Mouse (Mus musculus): ENCODE results near the gene Lancl2. TPM values are rescaled to one million over a fixed set of nuclear protein-coding genes. Genes with fewer than 3 reads are reported as not detected.

Lancl2 gene
- total RNA-seq, 4 experiments from 2014 or later = 12.5 to 14.7 (median 13.5) TPM

GRCm38 (mm10) chr6:57767112-57767868 is 65.0 kb downstream of the Lancl2 start:
- no peak for DNase-seq (ENCODE audit: low spot score)

- no peak for DNase-seq (ENCODE audit: low spot score)
These were observed 66.7 kb downstream of the Lancl2 start for GRCm38 (mm10) chr6:57768948-57769525.

GRCm38 (mm10) chr6:57770467-57771190 is 68.3 kb downstream of the Lancl2 start:
- no peak for DNase-seq (ENCODE audit: low spot score)

GRCm38 (mm10) chr6:57773792-57774191 is 71.5 kb downstream of the Lancl2 start:
- no peak for DNase-seq (ENCODE audit: low spot score)

- DNase-seq (ENCODE audit: low spot score) = no peak
These were observed 78.0 kb downstream of the Lancl2 start for GRCm38 (mm10) chr6:57780359-57780758.

GRCm38 (mm10) chr6:57782658-57783057 is 80.3 kb downstream of the Lancl2 start:
- DNase-seq (ENCODE audit: low spot score) = no peak

GRCm38 (mm10) chr6:57784251-57784650 is 81.9 kb downstream of the Lancl2 start:
- DNase-seq (ENCODE audit: low spot score) = no peak

GRCm38 (mm10) chr6:57787376-57787775 is 85.0 kb downstream of the Lancl2 start:
- DNase-seq (ENCODE audit: low spot score) = no peak

Other genes starting within 250 kb of the Lancl2 start
- gene Ppm1k, start 167.1 kb upstream of the Lancl2 start, total RNA-seq (2022) = 100 to 1,000 TPM in 3 of 4 experiments, 10 to 100 TPM in 1; 92.8 to 122 (median 105) TPM
- 1 to 10 TPM; 1.7 to 3.4 (median 2.9) TPM for gene Herc6, start 121.5 kb upstream of the Lancl2 start, total RNA-seq (2022)
- 10 to 100 TPM; 21.8 to 24.4 (median 23.9) TPM for gene Pyurf, start 10.5 kb upstream of the Lancl2 start, total RNA-seq (2022)
- 10 to 100 TPM; 19.0 to 22.8 (median 20.4) TPM for gene Vopp1, start 122.6 kb downstream of the Lancl2 start, total RNA-seq (2022)
- gene Vmn1r21, start 147.8 kb downstream of the Lancl2 start, total RNA-seq (2022) = not detected
- not detected for gene Vmn1r22, start 205.5 kb downstream of the Lancl2 start, total RNA-seq (2022)
- not detected for gene Vmn1r23, start 224.3 kb downstream of the Lancl2 start, total RNA-seq (2022)